Mouse (Mus musculus) cerebellum, adult 2 months (tissue): ENCODE measurements at regions not wholly inside any gene's neighbourhood (a gene's known extent, or its start where the extent isn't known, plus 50 kb on each side); places are given as distances from the start of the nearest gene placed in this dataset.

ENCODE experiments used
- CTCF ChIP-seq: fragments of 200-500 bp; IDR thresholded peaks from 2 replicates; pipeline ENCODE4 v1.5.1; 2011; ENCODE audit warnings: low read depth, mild to moderate bottlenecking, control low read depth, low read length, moderate library complexity, borderline replicate concordance; ENCODE audit not compliant: insufficient read depth
- POLR2A ChIP-seq: fragments of 200-500 bp; IDR thresholded peaks from 2 replicates; pipeline ENCODE4 v1.6.1; 2011; ENCODE audit warnings: low read length, control low read depth, borderline replicate concordance; ENCODE audit not compliant: insufficient read depth

- TF ChIP-seq CTCF (no peak), POLR2A (no peak)
Observed at GRCm38 (mm10) chr12:47164736-47165135, 346.0 kb upstream of the Nova1 start.
